Mouse (Mus musculus): ENCODE measurements around the gene 1810024B03Rik.
A peak's percentile ranks its signal among the peaks of the same experiment; 100 is the strongest.
"Not testable (repeated sequence)": the region's sequence is repeated elsewhere in the genome, so short reads cannot be mapped to it uniquely, and the experiment has no call there.

Gene 1810024B03Rik

GRCm38 (mm10) chr2:127207547-127208451 is at the start of gene 1810024B03Rik, which contains the start of gene Snrnp200:
Gene 1810024B03Rik (minus strand): TSS chr2:127208280.
Gene Snrnp200 (plus strand): TSS chr2:127208386.
- DNase-seq (ENCODE audit: low read depth): peak; percentile 96

GRCm38 (mm10) chr2:127255294-127255693 is 47.2 kb upstream of the 1810024B03Rik start:
- no peak for DNase-seq (ENCODE audit: low read depth)

DNA sequence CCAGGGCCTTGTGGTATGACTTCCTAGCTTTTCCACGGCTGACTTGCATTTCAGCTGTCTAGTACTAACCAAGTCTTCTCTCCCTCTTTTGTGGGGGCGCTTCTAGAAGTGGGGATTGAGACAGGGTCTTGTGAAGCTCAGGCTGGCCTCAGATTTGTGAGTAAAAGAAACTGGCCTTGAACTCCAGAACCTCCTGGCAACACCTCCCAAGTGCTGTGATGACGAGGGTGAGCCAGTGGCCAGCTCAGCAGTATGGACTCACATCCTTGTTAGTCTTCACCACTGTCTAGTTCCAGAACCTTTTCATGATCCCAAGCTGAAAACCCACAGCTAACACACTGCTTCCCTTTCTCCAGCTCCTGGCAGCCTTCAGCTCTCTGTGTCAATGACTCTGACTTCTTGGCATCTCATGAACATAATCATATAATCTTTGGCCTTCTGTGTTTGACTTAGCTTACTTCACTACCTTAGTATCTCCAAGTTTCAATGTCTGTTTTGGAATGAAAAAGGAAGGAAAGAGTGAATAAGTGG is 46.6 kb upstream of the 1810024B03Rik start:
- no peak for DNase-seq (ENCODE audit: low read depth)

DNA sequence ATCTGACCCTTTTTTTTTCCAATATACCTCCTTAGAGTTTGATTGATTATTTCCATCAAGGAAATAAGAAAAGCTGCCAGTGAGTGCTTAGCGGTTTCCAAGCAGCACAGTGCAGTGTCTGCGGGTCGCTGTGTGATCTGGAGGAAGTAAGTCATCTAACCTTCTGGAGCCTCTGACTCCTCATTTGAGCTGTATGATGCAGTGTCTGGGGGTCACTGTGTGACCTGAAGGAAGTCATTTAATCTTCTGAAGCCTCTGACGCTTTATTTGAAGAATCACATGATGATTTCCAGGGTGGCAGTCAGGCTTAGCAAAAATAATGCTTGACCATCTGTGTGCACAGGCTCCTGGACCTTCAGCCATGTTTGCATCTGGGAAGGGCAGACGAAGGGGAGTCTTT is 44.7 kb upstream of the 1810024B03Rik start:
- no peak for DNase-seq (ENCODE audit: low read depth)

DNA sequence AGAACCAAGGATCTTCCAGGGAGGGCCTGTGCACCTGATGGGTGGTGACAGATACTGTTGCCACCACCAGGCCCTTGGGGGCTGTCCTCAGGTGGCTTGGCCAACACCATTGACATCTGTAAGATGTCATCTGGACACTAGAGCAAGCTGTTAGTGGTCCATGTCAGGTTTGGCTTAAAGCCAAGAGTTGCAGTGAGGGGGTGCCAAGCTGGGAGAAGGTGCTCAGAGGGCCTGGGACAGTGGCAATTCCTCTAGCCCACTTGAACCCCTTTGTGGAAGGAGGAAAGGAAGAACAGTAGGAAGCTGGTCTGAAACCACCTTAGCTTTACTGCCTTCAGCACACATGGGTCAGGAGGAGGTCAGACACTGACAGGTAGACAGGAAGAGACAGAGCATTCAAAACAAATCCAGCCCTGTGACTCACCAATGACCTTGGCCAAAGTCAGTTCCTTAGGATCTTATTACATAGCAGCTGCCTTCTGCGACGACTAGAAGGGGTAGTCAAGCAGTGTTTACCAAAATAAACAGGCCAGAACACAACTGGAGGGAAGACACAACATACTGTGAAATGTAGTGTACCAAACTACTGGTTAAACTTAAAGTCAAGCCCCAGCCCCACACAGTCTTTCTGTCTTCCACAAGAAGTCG is 43.9 kb upstream of the 1810024B03Rik start:
- DNase-seq (ENCODE audit: low read depth): no peak

DNA sequence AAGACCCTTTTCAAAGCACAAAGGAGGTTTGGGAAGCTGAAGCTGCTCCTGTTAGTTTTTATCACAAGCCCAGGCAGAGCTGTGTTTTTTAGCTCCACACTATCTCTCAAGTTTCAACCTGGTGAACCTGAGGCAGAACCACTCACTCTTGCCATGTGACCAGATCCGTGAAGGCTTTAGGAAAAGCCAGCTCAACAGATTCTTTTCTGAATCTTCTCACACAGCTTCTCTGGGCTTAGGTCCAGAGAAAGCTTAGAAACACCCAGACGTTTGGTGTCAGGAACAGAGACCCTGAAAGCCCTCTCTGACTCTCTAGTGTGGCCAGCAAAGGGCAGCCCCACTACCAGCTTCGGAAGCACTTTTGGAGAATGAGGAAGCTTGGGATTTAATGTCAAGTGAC is 43.4 kb upstream of the 1810024B03Rik start:
- DNase-seq (ENCODE audit: low read depth): no peak

DNA sequence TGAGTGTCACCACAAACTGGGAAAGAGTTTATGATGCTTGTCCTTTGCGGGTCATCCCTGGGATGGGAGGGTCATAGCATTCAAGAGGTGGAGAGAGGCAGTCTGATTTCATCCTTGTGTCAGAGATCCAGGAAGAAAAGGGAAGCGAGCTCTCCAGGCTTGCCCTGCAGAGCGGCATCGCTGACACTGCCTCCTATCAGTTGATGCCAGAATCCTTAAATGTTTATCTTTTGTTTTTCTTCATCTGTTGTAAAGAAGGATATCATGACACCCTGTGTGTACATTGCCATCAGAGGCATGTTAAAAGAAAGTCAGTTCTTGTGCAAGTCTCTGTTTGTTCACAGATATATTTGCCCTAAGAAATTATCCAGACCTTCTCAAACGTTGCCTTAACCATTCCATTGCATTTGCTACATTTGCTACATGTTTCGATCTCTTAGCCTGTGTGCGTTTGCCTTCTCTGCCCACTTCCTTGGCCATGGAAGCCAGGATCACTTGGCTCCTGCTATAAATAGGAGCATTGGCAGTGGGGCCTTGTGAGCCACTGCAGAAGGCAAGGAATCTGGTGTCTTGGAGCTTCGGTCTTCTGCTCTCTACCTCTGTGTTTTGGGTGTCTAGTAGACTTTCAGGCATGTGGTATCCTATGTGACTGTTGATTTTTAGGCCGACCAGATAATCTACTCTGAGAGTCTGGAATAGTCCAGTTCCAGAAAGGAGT is 42.4 kb upstream of the 1810024B03Rik start:
- DNase-seq (ENCODE audit: low read depth): no peak

- DNase-seq (ENCODE audit: low read depth): no peak
These were observed 40.4 kb upstream of the 1810024B03Rik start for GRCm38 (mm10) chr2:127248334-127249004.

- DNase-seq (ENCODE audit: low read depth): peak; percentile 98
These were observed 39.7 kb upstream of the 1810024B03Rik start, which contains the start of the genes Ciao1 and Tmem127 for GRCm38 (mm10) chr2:127247592-127248333. Gene Ciao1 (minus strand): TSS chr2:127247816. Gene Tmem127 (plus strand): TSS chr2:127247908.

GRCm38 (mm10) chr2:127240065-127240464 is 32.0 kb upstream of the 1810024B03Rik start:
- DNase-seq (ENCODE audit: low read depth): no peak

DNA sequence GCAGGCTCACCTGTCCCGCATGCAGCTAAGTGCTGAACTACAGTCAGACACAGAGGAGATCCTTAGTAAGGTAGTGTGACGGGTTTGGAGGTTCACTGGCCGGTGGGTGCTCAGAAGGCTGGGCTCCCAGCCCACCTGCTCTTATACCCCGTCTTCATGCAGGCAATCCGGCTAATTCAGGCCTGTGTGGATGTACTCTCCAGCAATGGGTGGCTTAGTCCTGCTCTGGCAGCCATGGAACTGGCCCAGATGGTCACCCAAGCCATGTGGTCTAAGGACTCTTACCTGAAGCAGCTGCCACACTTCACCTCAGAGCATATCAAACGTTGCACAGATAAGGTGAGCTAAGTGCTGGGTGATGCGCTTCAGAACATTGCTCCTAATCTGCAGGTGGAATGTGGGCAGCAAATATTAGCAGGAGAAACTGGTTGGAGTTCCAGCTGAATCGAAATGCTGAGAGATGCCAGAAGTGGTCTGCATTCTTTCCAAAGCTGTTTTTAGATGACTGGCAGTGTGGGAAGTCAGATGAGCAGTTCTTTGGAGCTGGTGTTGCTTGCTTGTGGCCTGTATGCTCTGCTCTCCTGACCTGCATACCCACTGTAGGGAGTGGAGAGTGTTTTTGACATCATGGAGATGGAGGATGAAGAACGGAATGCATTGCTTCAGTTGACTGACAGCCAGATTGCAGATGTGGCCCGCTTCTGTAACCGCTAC is 30.0 kb upstream of the 1810024B03Rik start:
- DNase-seq (ENCODE audit: low read depth): no peak

DNA sequence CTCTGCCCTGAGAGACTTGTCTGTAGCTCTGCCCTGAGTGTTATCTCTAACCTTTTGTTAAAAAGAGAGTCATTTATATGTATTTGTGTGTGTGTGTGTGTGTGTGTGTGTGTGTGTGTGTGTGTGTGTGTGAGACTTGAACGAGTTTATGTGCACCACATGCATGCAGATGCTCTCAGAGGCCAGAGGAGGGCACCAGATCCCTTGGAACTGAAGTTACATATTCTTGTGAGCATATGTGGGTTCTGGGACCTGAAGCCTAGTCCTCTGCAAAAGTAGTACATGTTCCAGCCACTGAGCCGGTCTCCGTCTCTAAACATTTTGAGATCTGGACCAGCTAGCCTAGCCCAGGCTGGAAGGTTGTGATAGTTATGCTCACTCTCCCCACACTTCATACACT is 17.2 kb upstream of the 1810024B03Rik start:
- DNase-seq (ENCODE audit: low read depth): no peak

DNA sequence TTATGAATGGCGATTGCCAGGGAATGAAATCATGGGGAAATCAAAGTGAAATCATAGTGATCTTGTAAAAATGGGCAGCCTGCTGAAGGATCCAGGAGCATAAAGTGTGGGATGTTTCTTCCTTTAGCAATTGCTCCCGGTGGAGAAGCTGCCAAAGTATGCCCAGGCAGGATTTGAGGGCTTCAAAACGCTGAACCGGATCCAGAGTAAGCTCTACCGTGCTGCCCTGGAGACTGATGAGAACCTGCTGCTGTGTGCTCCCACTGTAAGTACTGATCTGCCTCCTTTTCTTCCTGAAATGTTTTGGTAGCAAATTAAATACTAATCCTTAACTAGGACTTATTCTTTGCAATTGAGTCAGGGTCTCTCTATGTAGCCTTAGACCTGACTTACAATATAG is 9.7 kb upstream of the 1810024B03Rik start:
- DNase-seq (ENCODE audit: low read depth): no peak

GRCm38 (mm10) chr2:127210701-127211100 is 2.6 kb upstream of the 1810024B03Rik start:
- no peak for DNase-seq (ENCODE audit: low read depth)

DNA sequence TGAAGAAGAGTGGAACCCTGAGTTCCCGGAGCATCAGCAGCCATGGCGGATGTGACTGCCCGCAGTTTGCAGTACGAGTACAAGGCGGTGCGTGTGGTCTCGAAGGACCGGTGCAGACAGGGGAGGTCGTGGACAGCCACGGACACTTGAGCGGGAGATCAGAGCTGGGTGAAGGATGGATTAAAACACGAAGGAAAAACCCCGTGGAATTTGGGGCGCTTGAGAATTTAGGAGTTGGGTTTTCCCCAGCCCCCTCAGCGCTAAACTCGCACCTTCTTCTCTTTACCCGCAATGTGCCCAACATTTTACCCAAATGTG is 331 bp upstream of the 1810024B03Rik start:
- DNase-seq (ENCODE audit: low read depth): no peak

- DNase-seq (ENCODE audit: low read depth): peak; percentile 19
These were observed 1.2 kb downstream of the 1810024B03Rik start for GRCm38 (mm10) chr2:127206916-127207315.

DNA sequence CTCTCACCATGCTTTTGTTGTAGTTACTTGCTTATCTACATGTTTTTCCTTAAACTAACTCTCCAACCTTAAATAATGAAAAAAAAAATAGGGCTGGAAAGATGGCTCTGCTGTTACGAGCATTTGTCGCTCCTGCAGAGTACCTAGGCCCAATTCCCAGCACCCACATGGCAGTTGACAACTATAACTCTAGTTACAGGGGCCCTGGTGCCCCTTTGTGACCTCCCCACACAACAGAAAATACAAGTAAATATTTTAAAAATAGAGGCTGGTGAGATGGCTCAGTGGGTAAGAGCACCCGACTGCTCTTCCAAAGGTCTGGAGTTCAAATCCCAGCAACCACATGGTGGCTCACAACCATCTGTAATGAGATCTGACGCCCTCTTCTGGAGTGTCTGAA is 2.1 kb downstream of the 1810024B03Rik start:
- DNase-seq (ENCODE audit: low read depth): not testable (repeated sequence)

DNA sequence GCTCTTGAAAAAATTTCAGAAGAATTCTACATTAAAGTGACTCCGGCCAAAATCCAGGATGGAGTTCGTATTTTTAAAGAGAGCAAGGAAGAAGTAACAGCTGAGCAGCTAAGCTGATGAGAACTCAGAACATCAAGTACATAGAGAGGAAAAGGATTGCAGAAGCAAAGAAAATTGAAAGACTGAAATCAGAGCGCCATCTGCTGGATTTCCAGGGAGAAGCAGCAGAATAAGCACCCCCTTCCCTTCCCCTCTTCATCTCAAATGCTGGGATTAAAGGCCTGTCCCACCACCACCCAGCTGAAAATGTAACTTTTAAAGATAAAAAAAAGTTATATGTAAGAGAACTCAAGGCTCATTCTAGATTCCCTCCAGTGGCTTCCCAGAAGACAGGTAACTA is 3.1 kb downstream of the 1810024B03Rik start:
- peak; percentile 66 for DNase-seq (ENCODE audit: low read depth)

DNA sequence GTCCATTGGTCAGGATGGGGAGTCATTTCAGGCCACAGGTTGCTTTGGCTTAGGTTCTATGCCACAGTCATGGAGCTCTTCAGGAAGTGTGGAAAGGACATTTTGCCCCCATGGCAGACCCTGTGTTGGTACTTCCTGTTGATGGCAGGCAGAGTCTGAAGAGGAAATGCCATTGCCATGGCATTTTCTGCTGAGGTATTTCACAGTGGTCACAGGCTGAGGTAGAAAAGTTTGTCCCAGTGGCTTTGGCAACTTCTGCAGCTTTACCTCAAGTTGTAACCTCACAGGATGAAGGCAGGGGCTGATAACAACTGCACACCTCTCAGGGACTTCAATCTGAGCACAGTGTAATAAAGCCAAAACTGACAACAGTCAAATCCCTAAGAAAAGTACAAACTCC is 18.5 kb downstream of the 1810024B03Rik start:
- DNase-seq (ENCODE audit: low read depth): no peak

Measured in c-Kit-positive CD71-positive TER-119-negative erythroid progenitor cells, embryonic 14.5 days (primary cell).